Mouse (Mus musculus): ENCODE data around the gene Fgfr2.
"Not testable (repeated sequence)": the region's sequence is repeated elsewhere in the genome, so short reads cannot be mapped to it uniquely, and the experiment has no call there.

Fgfr2 gene

DNA sequence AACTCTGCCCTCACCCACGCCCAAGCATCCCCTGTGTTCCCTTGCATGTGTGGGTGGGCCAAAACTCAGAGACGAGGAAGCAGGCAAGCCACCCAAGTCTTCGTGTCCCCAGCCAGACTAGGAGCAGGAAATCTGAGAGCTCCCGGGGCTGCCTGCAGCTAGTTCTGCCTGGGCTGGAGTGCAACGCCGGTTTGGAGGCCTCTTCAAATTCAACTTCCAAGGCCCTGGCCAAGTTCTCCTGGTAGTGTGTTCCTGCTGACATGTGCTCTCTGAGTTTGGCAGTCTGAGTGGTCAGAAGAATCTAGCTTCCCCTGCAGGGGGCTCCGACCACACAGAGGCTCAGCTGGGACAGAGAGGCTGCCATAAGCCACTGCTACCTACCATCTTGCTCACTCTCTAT is 2948.6 kb downstream of the Fgfr2 start:
- in situ Hi-C loops (cut with MboI, MseI), result no loop called here

DNA sequence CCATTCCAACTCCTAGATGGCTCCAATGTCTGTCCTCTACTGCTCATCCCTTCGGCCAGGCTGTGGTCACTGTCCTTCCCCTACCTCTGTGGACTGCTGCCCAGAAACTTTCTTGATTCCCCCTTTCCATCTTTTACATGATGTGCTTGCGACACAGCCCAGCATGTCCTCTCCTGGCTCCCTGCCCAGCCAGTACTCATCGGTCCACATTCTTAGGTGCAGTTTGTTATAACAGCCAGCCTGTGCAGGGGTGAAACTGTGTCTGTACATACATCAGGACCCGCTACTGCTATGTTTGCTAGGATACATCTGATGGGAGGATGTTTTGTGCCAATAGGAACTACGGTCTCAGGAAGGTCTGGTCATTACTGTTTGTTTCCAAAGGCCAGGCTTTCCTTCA is 2949.2 kb downstream of the Fgfr2 start:
- in situ Hi-C loops (cut with MboI, MseI), result no loop called here

DNA sequence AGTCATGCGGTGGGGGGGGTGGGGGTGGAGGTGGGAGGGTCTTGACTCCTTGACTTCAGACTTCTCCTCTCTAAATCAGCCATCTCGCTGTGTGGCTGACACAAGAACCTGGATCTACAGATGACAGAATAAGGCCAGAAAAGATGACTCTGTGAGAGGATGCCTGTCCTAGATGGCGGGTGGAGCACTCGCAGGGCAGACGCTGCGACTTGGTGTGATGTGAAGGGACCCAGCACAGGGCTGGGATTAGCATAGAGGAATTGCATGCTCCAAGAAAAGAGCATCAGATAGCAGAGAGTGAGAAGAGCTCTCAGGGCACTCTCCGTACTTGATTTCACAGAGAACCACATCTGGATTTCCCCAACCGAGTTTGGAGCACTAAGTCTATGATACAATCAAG is 2953.0 kb downstream of the Fgfr2 start:
- in situ Hi-C loops (cut with MboI, MseI), result no loop called here

DNA sequence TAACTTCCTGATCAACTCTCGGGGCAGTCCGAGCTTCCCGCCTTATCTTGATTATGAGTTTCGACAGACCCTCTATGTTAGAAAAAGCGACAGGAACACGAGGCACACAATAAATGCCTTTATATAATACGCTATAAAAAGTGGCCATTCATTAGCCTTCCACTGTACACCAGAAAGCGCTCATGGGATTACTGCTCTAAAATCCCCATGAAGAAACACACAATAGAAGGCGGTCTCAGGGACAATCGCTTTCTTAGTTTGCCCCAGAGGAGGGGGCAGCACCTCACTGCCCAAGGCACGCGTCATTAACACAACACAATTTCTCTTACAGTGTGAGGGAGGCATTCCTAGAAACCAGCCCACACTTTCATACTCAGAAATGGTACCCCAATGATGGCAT is 2954.9 kb downstream of the Fgfr2 start:
- in situ Hi-C loops (cut with MboI, MseI), result no loop called here

DNA sequence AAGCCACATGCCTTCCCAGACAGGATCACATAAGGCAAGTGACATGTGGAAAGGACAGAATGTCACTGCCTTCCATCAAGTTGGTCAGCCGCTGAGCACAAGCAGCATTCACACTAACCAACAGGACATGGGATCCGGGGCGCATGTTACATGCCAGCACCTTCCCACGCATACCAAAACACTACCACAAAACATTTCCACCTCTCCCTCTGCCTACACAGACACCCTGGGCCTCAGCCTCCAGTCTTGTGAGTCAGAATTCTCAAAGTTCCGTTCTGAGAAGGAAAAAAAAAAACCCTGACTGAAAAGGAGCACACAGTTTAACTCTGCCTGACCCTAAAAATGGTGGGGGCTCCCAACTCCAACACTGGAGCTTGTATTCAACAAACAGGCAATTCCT is 2955.9 kb downstream of the Fgfr2 start:
- in situ Hi-C loops (cut with MboI, MseI), result no loop called here

DNA sequence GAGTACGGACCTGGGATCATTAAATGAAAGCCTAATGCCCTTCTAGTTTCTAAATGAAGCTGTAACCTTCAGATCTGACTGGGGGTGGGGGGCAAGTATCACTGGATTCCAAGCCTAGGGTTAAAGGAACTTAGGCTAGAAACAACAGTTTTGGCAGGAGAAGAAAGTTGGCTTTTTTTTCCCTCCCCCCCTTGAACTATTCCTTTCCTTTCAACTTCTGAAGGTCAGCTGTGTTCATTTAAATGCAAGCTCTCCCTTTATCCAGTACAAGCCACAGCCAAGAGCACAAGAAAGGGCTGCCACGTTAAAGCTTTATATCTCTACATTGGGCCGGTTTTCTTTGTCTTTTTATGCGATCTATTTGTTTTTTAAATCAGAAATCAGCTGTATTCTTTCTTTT is 2957.0 kb downstream of the Fgfr2 start:
- in situ Hi-C loops (cut with MboI, MseI), result no loop called here

DNA sequence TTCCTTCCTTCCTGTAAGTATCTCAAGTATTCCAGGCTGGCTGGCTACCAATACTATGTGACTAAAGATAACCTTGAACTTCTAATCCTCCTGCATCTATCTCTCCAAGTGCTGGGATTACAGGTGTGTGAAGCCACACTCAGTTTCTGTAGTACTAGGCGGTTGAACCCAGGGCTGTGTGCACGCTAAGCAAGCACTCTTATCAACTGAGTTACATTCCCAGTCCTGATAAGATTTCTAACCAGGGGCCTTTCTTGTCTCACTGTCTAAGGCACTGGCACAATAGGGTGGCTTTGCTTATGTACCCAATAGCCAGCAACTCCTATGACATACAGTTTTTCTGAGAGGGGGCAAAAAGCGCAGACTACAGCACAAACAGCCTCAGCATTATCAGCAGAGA is 2957.7 kb downstream of the Fgfr2 start:
- in situ Hi-C loops (cut with MboI, MseI), result no loop called here

DNA sequence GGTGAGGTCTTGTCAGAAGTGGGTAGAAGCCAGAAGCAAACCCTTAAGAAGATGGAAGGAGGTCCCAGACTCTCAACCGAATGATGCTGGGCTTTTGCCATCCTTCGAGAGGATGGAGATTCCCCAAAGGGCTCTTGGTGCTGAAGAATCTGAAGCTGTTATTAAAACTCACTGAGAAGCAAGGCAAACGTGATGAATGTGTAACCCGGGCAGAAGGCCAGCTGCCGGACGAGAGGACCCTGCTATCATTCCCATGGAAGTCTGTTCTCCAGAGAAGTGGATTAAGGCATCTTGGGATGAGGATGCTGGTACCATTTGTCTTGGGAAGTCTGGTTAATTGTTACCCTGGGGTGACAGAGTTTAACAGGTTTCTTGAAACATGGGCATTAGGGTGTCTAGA is 2960.4 kb downstream of the Fgfr2 start:
- in situ Hi-C loops (cut with MboI, MseI), result no loop called here

DNA sequence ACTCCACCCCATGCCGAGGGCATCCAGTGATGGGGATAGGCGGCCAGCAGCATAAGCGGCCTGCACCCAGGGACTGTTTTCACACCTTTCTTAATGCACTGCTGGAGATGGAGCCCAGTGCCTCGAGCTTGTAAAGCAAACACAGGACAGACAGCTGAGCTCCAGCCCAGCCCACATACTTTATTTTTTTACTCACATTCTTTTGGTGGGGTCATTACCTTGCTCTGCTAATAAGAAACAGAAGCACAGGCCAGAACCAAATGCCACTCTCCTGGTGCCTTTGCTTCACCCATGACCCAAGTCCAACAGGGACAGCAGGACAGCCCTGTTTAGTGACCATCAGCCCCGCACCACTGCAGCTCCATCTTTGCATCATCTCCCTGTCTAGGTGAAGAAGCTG is 2961.6 kb downstream of the Fgfr2 start:
- in situ Hi-C loops (cut with MboI, MseI), result no loop called here

DNA sequence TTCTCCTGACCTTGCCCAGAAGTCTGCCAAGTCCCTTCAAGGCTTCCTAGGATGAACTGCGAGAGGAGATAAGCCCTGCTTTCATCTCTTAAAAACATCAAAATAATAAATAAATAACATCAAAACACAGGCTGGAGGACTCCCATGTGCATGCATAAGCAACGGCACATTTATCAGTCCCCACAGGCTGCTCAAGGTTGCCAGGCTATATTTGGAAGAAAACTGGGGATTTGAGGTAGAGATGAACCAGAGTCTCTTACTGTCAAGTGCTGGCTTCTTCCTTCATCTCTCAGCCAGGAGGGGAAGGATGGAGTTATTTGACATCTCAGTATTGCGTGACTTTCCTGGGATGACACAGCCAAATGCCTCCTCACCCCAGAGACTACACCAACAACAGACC is 2964.3 kb downstream of the Fgfr2 start:
- in situ Hi-C loops (cut with MboI, MseI), result no loop called here

DNA sequence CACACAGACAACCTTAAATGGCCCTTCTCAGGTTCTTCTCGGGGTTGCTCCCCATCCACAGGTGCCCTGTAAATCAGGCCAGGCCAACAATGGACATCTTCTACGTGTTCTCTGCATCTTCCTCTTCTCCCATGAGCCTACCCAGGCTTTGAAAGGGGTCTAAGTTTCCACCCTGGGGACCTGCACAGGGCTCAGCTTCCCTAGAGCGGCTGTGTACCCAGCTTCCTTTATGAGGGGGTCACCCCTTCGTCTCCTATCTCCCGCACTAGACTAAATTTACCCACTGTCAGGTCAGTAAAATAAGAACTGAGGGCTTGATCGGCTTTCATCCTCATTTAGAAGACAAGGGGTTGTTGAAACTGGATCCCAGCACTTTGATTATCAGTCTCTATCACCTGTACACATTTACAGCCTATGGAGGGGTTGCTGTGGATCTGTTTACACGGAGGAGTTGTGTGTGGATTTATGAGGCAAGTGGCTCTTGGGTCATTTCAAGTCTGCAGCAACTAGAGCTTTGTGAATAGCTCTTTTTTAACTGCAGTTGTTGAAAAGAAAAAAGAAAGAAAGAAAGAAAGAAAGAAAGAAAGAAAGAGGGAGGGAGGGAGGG is 2969.7 kb downstream of the Fgfr2 start:
- in situ Hi-C loops (cut with MboI, MseI), result no loop called here

DNA sequence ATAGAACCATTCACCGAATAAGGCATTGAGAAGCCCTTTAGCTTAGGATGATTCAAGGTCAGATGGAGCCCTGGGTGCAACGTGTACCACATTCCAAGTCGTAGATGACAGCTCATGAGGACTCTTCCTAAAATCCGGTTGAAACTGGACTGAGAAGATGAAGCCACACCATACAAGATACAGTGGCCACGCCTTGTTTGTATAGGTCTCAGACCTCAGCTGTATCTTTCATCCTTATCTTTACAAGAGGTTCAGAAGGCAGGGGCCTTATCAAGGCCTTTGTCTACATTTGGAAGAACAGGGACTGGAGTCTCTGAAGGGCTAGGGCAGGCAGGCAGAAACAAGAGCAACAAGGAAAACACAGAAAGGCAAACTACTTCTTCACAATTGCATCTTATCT is 2974.2 kb downstream of the Fgfr2 start:
- in situ Hi-C loops (cut with MboI, MseI), result no loop called here

DNA sequence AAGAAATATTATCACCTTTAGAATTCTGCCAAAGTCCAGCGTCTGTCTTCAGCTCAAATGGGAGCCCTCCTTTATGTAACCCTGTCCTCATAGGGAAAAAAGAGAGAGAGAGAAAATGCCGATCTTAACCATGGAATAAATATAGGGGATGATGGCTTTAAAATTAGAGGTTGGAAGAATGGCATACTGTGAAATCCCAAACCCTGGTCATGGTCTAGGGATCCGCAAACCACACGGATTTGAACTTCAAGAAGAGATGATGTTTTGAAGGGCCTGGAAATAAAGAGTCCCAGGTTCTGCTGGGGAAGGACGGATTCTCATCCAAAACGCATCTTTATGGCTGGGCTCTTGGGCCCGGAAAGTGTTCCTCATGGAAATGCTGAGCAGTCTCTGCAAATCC is 2975.9 kb downstream of the Fgfr2 start:
- in situ Hi-C loops (cut with MboI, MseI), result no loop called here

DNA sequence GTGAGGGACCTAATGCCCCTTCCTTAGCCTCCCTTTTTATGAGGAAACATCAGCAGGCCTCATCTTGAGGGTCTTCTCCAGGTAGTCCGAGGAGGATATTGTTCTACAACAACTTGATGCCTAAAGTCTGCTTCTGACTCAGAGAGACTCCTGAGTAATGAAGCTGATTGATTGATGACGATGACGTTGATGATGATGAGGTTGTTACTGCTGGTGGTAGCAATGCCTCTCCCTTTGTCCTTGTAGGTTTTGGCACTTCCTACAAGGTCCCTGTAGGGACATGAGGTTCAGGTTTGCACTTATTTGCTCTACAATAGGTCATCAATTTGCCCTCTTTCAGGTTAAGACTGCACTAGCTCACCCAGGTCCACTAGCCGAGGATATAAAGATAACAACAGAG is 2977.9 kb downstream of the Fgfr2 start:
- in situ Hi-C loops (cut with MboI, MseI), result no loop called here

DNA sequence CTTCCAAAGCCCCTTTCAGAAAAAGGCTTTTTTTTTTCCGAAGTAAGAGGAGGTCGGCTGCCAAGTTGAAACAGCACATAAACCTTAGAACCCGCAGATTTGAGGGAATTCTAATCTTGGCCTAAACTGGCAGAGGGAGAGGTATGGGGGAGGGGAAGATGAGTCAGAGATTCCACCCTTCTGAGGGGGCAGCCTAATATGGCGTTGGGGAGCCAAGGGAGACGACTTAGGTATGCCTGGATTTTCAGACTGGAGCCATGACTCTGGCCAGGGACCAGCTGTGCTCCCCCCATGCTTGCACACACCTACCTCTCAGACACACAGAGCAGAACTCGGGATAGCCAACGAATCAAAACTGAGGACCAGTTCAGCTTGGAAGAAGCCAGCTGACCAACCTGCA is 2979.8 kb downstream of the Fgfr2 start:
- in situ Hi-C loops (cut with MboI, MseI), result no loop called here

DNA sequence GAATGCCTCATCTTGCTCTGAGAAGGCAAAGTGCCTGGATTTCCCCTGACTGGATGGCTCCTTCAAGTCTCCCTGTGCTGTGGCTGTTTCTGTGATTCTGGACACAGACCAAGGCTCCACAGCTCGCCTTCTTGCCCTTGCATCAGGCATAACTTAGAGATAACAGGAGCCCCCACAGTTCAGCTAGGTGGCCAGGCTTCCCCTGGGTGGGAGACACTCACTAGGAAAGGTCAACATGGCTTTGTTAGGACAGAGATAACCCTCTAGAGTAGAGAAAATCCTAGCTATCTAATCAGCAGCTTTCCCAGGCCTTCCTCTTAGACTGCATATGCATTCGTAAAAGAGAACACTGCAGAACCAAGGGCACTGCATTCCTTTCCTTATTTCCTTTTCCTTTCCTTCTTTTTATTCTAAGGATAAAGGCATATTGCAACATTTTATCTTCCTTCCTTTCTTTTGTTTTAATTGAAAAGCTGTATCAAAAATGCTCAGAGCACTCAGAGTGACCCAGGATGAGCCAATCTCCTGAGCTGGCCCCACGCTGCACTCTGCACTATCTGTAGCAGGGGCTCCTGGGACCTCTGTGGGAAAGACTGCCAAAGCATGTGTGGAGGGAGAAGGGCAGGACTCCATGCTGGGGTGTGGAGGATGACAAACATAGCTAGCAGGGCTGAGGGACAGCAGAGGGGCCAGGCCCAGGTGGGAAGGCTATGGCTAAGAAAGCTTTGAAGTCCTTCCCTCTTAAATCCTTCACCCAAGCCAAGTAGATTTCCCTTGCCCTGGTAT is 2981.9 kb downstream of the Fgfr2 start:
- in situ Hi-C loops (cut with MboI, MseI), result no loop called here

DNA sequence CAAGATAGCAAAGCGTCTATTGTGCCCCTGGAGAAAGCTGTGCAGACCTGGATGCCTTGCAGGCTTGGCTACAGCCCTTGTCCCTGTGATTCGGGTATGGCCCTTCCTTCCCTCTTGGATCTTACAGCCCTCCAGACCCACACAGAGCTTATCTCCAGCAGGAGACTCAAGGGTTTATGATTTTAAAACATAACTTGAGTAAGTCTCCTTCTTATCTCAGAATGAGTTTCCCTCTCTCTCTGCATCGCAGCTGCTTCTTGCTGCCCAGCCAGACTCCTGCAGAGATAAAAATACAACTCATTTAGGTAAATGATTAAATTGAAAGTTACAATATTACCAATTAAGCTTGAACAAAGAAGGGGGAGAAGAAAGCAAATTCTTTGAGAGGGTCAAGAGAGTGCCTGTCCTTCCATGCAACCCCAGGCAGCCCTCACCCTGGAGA is 2988.2 kb downstream of the Fgfr2 start:
- in situ Hi-C loops (cut with MboI, MseI), result no loop called here

DNA sequence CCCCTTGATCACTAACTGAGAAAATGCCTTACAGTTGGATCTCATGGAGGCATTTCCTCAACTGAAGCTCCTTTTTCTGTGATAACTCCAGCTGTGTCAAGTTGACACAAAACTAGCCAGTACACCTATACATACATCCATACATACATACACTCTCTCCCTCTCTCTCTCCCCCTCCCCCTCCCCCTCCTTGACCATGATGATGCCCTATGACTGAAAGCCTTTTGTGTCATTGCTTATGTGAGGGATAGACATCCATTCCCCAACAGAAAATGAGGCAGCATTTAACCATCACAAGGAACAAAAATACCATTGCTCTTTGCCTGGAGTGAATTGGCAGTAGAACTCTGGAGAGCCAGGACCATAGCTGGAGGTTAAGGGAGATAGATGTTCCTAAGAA is 2988.7 kb downstream of the Fgfr2 start:
- in situ Hi-C loops (cut with MboI, MseI), result not testable (repeated sequence)

DNA sequence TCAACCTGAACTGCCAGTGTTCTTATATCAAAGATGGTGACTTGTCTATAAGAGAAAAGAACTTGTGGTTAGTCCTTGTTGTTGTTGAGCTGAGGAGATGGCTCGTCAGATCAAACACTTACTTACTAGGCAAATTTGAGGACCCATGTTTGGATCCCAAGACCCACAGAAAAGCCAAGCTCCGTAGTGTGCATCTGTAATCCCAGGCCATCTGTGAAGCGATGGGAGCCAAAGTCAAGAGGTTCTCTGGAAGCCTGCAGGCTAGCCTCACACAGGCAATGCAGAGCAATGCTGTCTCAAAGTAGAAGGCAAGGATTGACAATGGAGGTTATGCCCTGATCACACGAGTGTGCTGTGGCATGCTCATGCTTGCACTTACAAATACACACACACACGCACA is 2992.9 kb downstream of the Fgfr2 start:
- in situ Hi-C loops (cut with MboI, MseI), result no loop called here

DNA sequence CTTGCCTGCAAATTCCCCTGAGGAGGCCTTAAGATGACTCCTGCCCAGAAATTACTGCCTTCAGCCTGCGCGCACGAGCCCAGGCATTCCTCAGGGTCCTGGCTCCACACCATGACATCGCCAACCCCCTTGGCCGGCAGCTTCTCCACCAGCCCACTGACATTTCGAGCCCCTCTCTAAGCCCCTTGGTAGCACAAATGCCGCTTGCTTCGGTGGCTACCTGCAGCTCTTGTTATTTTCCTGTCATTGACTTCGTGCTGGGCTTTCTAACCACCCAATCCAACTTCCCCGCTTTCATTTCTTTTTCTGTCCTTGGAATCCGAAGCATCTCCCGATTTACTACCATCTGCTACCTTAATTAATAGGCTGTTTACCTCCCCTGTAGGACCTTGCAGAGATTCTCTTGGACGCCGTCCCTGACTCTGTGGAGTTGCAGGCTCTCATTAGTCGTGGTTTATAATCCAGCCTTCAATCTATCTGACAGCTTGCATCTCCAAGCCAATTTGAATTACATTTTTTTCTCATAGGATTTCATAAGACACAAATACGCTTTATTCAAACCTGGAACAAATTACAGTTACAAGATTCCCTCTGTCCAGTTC is 2993.7 kb downstream of the Fgfr2 start:
- in situ Hi-C loops (cut with MboI, MseI), result no loop called here

DNA sequence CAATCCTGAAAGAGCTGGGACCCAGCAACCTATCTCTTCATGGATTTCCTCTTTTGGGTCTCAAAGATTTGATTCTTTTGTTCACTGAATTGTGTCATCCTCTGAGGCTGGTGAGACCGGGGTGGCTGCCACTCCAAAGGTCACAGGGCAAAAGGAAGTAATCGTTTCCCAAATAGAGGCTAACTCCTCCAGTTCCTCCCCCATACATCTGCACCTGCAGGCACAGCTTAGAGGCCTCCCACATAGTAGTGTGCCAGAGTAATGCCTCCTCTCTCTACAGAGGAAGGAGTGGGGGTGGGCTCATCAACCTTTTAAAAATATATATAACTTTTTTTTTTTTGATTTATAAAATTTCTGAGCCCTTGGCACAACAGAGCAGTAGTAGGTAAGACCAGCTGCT is 3001.6 kb downstream of the Fgfr2 start:
- in situ Hi-C loops (cut with MboI, MseI), result no loop called here

DNA sequence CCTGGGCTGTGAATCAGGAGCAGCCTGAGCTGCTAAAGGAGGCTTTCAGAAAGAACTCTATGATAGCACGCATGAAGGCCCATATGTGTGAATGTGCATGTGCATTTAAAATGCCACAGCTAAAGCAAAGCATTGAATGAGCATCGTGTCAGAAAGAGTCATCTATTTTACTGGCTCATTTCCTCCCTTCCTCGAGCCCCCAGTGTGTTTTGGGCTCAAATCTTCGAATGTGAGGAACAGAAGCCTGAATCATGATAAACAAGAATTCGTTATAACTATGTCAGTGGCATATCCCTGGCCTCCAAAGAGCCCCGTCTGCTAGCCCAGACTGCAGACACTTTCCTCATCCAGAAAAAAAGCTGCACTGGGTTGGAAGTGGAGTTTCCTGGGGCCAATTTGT is 3003.7 kb downstream of the Fgfr2 start:
- in situ Hi-C loops (cut with MboI, MseI), result no loop called here

DNA sequence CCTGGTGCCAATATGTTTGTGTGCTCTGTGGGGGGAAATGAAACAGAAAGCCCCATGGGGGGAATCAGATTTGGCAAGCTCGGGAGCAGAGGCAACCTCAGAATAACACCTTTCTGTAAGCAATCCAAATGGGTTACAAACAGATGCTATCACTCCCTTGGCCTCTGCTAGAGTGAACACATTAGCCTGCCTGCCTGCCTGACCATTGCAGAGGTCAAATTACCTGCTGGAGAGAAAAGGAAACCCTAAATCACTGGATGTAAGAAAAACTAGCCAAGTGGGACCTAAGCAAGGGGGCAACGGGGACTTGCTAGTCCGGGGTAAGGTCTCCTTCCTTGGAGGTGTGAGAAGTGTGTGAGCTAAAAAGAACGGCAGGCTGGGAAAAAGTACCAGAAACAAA is 3004.4 kb downstream of the Fgfr2 start:
- in situ Hi-C loops (cut with MboI, MseI), result no loop called here

Measured in T-helper 17 cell (primary cell).